7 mouse cellular contexts compared by ENCODE assay signal in the genomic region with DNA sequence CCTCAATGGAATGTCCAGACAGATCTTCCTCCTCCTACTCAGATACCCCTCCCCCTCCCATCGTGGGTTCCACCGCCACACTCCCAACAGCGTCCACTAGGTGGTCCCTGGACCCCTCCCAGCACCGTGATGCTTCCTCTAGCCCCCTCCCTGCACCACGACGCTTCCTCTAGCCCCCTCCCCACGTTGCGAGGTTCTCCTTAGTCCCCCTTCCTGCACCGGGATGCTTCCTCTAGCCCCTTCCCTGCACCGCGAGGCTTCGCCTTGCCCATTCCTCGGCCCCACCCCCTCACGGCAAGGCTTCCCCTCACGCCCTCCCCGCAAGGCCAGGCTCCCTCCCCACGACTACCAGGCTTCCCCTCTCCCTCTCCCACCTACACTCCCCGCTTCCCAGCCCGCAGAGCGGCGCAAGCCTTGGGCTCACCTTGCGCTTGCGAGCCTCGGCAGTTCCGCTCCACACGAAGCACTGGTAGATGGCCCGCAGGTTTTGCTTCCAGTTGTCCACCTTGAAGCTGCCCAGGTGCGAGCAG. TPM values are rescaled to one million over a fixed set of nuclear protein-coding genes. Genes with fewer than 3 reads are reported as not detected.
DNase-seq lines count a peak whose midpoint lies in the region; ATAC-seq lines count a peak whose summit lies in the region.

No protein-coding gene starts in this region.

- peak; percentile 80 for DNase-seq in NIH3T3 (ENCODE audit: low read depth)
- peak; percentile 88 for DNase-seq in embryo, embryonic 11 days
- DNase-seq in heart, postnatal 25 days (ENCODE audit: low spot score): peak; percentile 34
- DNase-seq in layer of hippocampus, postnatal 25 days (ENCODE audit: extremely low spot score in 1 of 2, low spot score in 1 of 2): peak; percentile 31 to 45
- DNase-seq in lung, postnatal 4 days: peak; percentile 78 to 79
- DNase-seq in right cerebral cortex, postnatal 25 days: peak; percentile 34

- peak; percentile 3 for ATAC-seq in CD4-positive, CD25-positive, alpha-beta regulatory T cell, adult 4 months

- intact Hi-C loops in heart, postnatal 25 days (cut with DNase I): loop anchor here (10.0 kb wide), 2 partner anchors 320 to 450 kb away; partner anchors contain the start of gene Mapk7

RNA-seq across cellular contexts. Expression of gene Usp22, which starts 0.5 kb away (rescaled TPM):
- polyA plus RNA-seq in CD4-positive, CD25-positive, alpha-beta regulatory T cell, adult 4 months (2017; shearing (Covaris generic)): 10 to 100 TPM; 11.3 to 13.1 TPM
- 10 to 100 TPM; 28.1 to 30.6 TPM for total RNA-seq in heart, postnatal 25 days (2021)
- 100 to 1,000 TPM; 218 to 235 TPM for total RNA-seq in layer of hippocampus, postnatal 25 days (2021)

RNA-seq across cellular contexts. Expression of gene Aldh3a1, which starts 33.0 kb away (rescaled TPM):
- polyA plus RNA-seq in CD4-positive, CD25-positive, alpha-beta regulatory T cell, adult 4 months (2017; shearing (Covaris generic)): not detected
- total RNA-seq in heart, postnatal 25 days (2021): 1 to 10 TPM in 1 of 2 experiments, under 1 TPM in 1; 0.87 to 1.8 TPM
- total RNA-seq in layer of hippocampus, postnatal 25 days (2021): 1 to 10 TPM in 1 of 2 experiments, under 1 TPM in 1; 0.56 to 1.2 TPM

RNA-seq across cellular contexts. Expression of gene Tnfrsf13b, which starts 47.8 kb away (rescaled TPM):
- 10 to 100 TPM; 77.2 to 97.2 TPM for polyA plus RNA-seq in CD4-positive, CD25-positive, alpha-beta regulatory T cell, adult 4 months (2017; shearing (Covaris generic))
- 1 to 10 TPM in 1 of 2 experiments, under 1 TPM in 1; 0.44 to 1.0 TPM for total RNA-seq in heart, postnatal 25 days (2021)
- total RNA-seq in layer of hippocampus, postnatal 25 days (2021): 1 to 10 TPM; 1.6 to 1.7 TPM

Comparison
In these comparisons a context has a peak if more than half of its experiments do, and no peak if none do; other contexts are left out.
1. Peak in every context shown above with its lines: DNase-seq and ATAC-seq.
2. DNase-seq: peak in every context shown above with its lines; median percentile 88 in embryo, embryonic 11 days; 80 in NIH3T3; 78 in lung, postnatal 4 days; 38 in layer of hippocampus, postnatal 25 days; 34 in heart, postnatal 25 days; 34 in right cerebral cortex, postnatal 25 days.
3. RNA of gene Usp22, which starts 0.5 kb away (total RNA-seq): 218 to 235 TPM in layer of hippocampus, postnatal 25 days; 28.1 to 30.6 TPM in heart, postnatal 25 days; every median in the first group is over 4 times any median in the second.